Mouse (Mus musculus) liver, embryonic 14.5 days (tissue): ENCODE measurements at regions not wholly inside any gene's neighbourhood (a gene's known extent, or its start where the extent isn't known, plus 50 kb on each side); places are given as distances from the start of the nearest gene placed in this dataset.
A peak's percentile ranks its signal among the peaks of the same experiment; 100 is the strongest.

Experiments
- ATAC-seq: fragments of 200-750 bp; cut with Nextera tagmentation; 2 replicates; pipeline ENCODE4 v1.8.0; 2017; ENCODE audit warnings: moderate number of reproducible peaks, mild to moderate bottlenecking, moderate library complexity; ENCODE audit not compliant: insufficient read depth
- DNase-seq, 3 experiments: peaks; one replicate each; pipeline ENCODE4 v3.0.0-alpha.2; 2012 to 2013; ENCODE audit warnings: low read depth in 3 of 3, low spot score in 3 of 3
- H3K27ac ChIP-seq: fragments of 300-500 bp; sonication (generic); 2 replicates; pipeline ENCODE4 v1.5.1; 2014; ENCODE audit warnings: moderate library complexity, mild to moderate bottlenecking, control low read depth, inconsistent platforms
- H3K27me3 ChIP-seq: fragments of 300-500 bp; sonication (generic); 2 replicates; pipeline ENCODE4 v1.6.1; 2014; ENCODE audit warnings: mild to moderate bottlenecking, low read length, moderate library complexity; ENCODE audit not compliant: control insufficient read depth, insufficient read depth
- H3K36me3 ChIP-seq: fragments of 300-500 bp; sonication (generic); replicated peaks from 2 replicates; pipeline ENCODE4 v1.6.1; 2014; ENCODE audit warnings: low read depth; ENCODE audit not compliant: control insufficient read depth, insufficient read depth
- H3K4me1 ChIP-seq, 2 experiments: fragments of 200-500 bp in 1 of 2; fragments of 300-500 bp in 1 of 2; sonication (generic) in 1 of 2; replicated peaks; 2 replicates each; pipeline ENCODE4 v1.6.1; 2012 to 2014; ENCODE audit warnings: antibody characterized with exemption in 1 of 2, inconsistent platforms in 1 of 2, low read length in 1 of 2; ENCODE audit not compliant: control insufficient read depth in 2 of 2, insufficient read depth in 2 of 2
- H3K4me2 ChIP-seq: fragments of 300-500 bp; sonication (generic); 2 replicates; pipeline ENCODE4 v1.6.1; 2014; ENCODE audit warnings: low read depth, mild to moderate bottlenecking, control low read depth, moderate library complexity
- H3K4me3 ChIP-seq, 2 experiments: fragments of 200-500 bp in 1 of 2; fragments of 300-500 bp in 1 of 2; sonication (generic) in 1 of 2; 2 replicates each; pipeline ENCODE4 v1.5.1; 2012 to 2014; ENCODE audit warnings: low read depth in 2 of 2, low read length in 2 of 2, mild to moderate bottlenecking in 2 of 2, control low read depth in 1 of 2, inconsistent platforms in 1 of 2, moderate library complexity in 1 of 2; ENCODE audit not compliant: insufficient read depth in 1 of 2
- H3K9ac ChIP-seq: fragments of 300-500 bp; sonication (generic); replicated peaks from 2 replicates; pipeline ENCODE4 v1.6.1; 2014; ENCODE audit warnings: mild to moderate bottlenecking, control low read depth, moderate library complexity
- H3K9me3 ChIP-seq: fragments of 300-500 bp; sonication (generic); 2 replicates; pipeline ENCODE4 v1.6.1; 2016; ENCODE audit warnings: low read length, mixed read lengths; ENCODE audit not compliant: control insufficient read depth
- CTCF ChIP-seq: IDR thresholded peaks from 2 replicates; pipeline ENCODE4 v1.5.1; 2016; ENCODE audit warnings: antibody characterized with exemption, low read depth, control low read depth
- EP300 ChIP-seq: IDR thresholded peaks from 2 replicates; pipeline ENCODE4 v1.6.1; 2016; ENCODE audit warnings: antibody characterized with exemption, low read depth
- WGBS: fragments of 180-500 bp; shearing (Covaris S2); extraction: QIAGEN DNeasy Blood & Tissue Kit; methylation state at CpG from one replicate; pipeline ENCODE4 v1.1.7; 2014; ENCODE audit not compliant: insufficient replicate concordance; 5-methylcytosine and 5-hydroxymethylcytosine counted together

DNA sequence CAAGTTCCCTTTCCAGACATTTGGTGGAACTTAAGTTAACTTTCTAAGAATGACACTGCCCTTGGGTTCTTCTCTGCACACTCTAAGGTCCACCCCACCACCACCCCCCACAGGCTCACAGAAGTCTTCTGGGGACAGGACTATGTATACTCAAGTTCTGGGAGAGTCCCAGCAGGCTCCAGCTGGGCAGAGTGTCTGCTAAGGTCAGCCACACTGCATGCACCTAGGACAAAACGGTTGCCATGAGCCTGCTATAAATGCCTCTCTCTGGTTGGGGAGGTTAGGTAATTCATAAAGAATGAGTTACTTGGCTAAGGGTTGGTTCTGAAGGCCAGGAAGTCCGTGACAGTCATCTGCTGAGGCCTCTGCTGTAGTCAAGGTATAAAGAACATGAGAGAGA lies 155.2 kb downstream of the Ackr3 start:
- 38% methylated on average over 2 of the region's 2 CpGs for WGBS
- H3K27me3 ChIP-seq, result no peaks in the 10 kb centered on the region
- H3K9ac ChIP-seq, result no peak overlapping the region
- H3K36me3 ChIP-seq, result no peaks in the 10 kb centered on the region
- no peak overlapping the region for H3K4me3 ChIP-seq
- H3K27ac ChIP-seq, result no peak overlapping the region
- DNase-seq, result no peak
- no peaks in the 10 kb centered on the region for H3K4me1 ChIP-seq
- no peaks in the 10 kb centered on the region for H3K9me3 ChIP-seq
- TF ChIP-seq CTCF, result no peak
- TF ChIP-seq EP300, result no peak
- no peak for ATAC-seq
- H3K4me2 ChIP-seq, result no peak overlapping the region

- DNase-seq (no peak), ATAC-seq (no peak)
- no peak overlapping the region for H3K27ac ChIP-seq
- H3K9me3 ChIP-seq, result no peaks in the 10 kb centered on the region
- no peak overlapping the region for H3K4me2 ChIP-seq
- no peak overlapping the region for H3K4me3 ChIP-seq
- no peak overlapping the region for H3K9ac ChIP-seq
- TF ChIP-seq CTCF, result no peak
- TF ChIP-seq EP300, result no peak
- no peaks in the 10 kb centered on the region for H3K4me1 ChIP-seq
- WGBS, result 42% methylated on average over 3 of the region's 3 CpGs
- H3K36me3 ChIP-seq, result no peaks in the 10 kb centered on the region
- no peaks in the 10 kb centered on the region for H3K27me3 ChIP-seq
Measured at GRCm38 (mm10) chr1:90360065-90360464, 156.3 kb downstream of the Ackr3 start.

GRCm38 (mm10) chr1:90364444-90364843 lies 160.7 kb downstream of the Ackr3 start:
- Histone ChIP-seq H3K9me3 (no peaks in the 10 kb centered on the region), H3K4me3 (no peak overlapping the region), H3K27ac (no peak overlapping the region), H3K4me2 (no peak overlapping the region), H3K27me3 (no peaks in the 10 kb centered on the region), H3K4me1 (no peaks in the 10 kb centered on the region), H3K9ac (no peak overlapping the region), H3K36me3 (no peaks in the 10 kb centered on the region)
- TF ChIP-seq EP300 (no peak), CTCF (no peak)
- 48% methylated on average over 4 of the region's 4 CpGs for whole genome bisulfite sequencing
- ATAC-seq (no peak), DNase-seq (no peak)

DNA sequence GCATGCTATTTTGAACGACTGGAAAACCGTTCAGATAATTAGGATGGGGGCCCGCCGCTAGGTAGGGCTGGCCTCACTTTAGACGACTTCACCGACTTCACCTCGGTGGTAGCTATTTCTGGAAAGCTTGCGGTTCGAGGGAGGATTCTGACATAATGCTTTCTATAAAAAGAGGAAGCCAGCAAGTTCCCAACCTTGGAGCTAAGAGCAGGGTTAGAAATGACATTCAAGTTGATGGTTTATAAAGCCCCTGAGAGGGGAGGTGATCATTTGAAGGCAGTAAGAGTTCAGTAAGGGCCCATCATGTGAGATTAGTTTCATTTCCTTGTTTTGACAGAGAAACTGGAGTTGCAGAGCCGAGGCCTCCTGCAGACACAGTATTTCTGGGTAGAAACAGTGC lies 164.8 kb downstream of the Ackr3 start:
- no peaks in the 10 kb centered on the region for H3K27me3 ChIP-seq
- no peak overlapping the region for H3K4me3 ChIP-seq
- DNase-seq, result peak in 1 of 3 experiments; percentile 10
- no peaks in the 10 kb centered on the region for H3K4me1 ChIP-seq
- H3K9me3 ChIP-seq, result no peaks in the 10 kb centered on the region
- TF ChIP-seq EP300 (no peak), CTCF (no peak)
- H3K27ac ChIP-seq, result no peak overlapping the region
- no peak overlapping the region for H3K9ac ChIP-seq
- H3K36me3 ChIP-seq, result no peaks in the 10 kb centered on the region
- WGBS, result 14% methylated on average over 10 of the region's 10 CpGs
- H3K4me2 ChIP-seq, result no peak overlapping the region
- ATAC-seq, result no peak

GRCm38 (mm10) chr1:90369287-90369686 lies 165.5 kb downstream of the Ackr3 start:
- H3K4me3 ChIP-seq, result no peak overlapping the region
- H3K27me3 ChIP-seq, result no peaks in the 10 kb centered on the region
- WGBS, result 26% methylated on average over 2 of the region's 2 CpGs
- no peaks in the 10 kb centered on the region for H3K9me3 ChIP-seq
- DNase-seq (peak in 2 of 3 experiments; percentile 6 to 11), ATAC-seq (peak; percentile 43; the same call in 1 of the 2 replicates)
- peak; percentile 59 for TF ChIP-seq CTCF
- TF ChIP-seq EP300, result no peak
- no peak overlapping the region for H3K27ac ChIP-seq
- H3K36me3 ChIP-seq, result no peaks in the 10 kb centered on the region
- no peaks in the 10 kb centered on the region for H3K4me1 ChIP-seq
- no peak overlapping the region for H3K4me2 ChIP-seq
- no peak overlapping the region for H3K9ac ChIP-seq
